Mouse (Mus musculus): Measurements from ENCODE around the gene Apof.

GRCm38 (mm10) chr10:128262300-128262699, 6.2 kb upstream of the Apof start:
- no peak for TF ChIP-seq POLR2A (IDR thresholded peaks at IDR 0.05; ENCODE audit: control insufficient read depth, low read depth, low read length)
- no peak for TF ChIP-seq CTCF (IDR thresholded peaks at IDR 0.05; ENCODE audit: control insufficient read depth, insufficient read depth, insufficient replicate concordance, low read depth, low read length)
